Mouse (Mus musculus) heart, embryonic 16.5 days (tissue): ENCODE measurements around the gene Smco1. TPM values are rescaled to one million over a fixed set of nuclear protein-coding genes. Genes with fewer than 3 reads are reported as not detected.

ENCODE experiments used
- microRNA counts: library from miRNA; unstranded; fragments of <30 nt; microRNA quantifications from one replicate; lab custom pipeline; 2016
- microRNA-seq: library from miRNA; unstranded; fragments of <30 nt; microRNA quantifications from one replicate; pipeline ENCODE4, GENCODE M21; 2017
- polyA plus RNA-seq: library from polyadenylated mRNA; unstranded; fragments of >200 nt; fragmentation: Nextera tagmentation; extraction: Ambion mirVana; gene quantifications from 2 replicates; pipeline ENCODE4 v1.2.1, GENCODE M21; 2015

Gene Smco1
- polyA plus RNA-seq, 1 experiment from 2014 or later, result 0.16 TPM

MicroRNAs within 50 kb of the gene (microRNA counts, 519-probe panel; counts per million panel counts)
- microRNA mmu-miR-1946a (lab: Ali Mortazavi, UCI), result 2,239 counts per million, percentile 39 among the panel's probes with 10 or more counts

Small RNAs within 50 kb of the gene (microRNA-seq; reads per million reads assigned to microRNA genes)
- not detected for gene Mir1946a

Other genes with a start within 250 kb of the Smco1 start
- 23.9 and 26.5 TPM in 2 replicates for gene Pak2, start 192.1 kb upstream of the Smco1 start, polyA plus RNA-seq
- gene Pigx, start 171.7 kb upstream of the Smco1 start, polyA plus RNA-seq, result 63.6 and 73.0 TPM in 2 replicates
- 21.7 and 26.3 TPM in 2 replicates for gene Cep19, start 171.7 kb upstream of the Smco1 start, polyA plus RNA-seq
- 18.1 and 20.5 TPM in 2 replicates for gene Nrros, start 105.9 kb upstream of the Smco1 start, polyA plus RNA-seq
- 0.47 and 1.1 TPM in 2 replicates for gene Bex6, start 91.6 kb upstream of the Smco1 start, polyA plus RNA-seq
- 3.7 and 5.1 TPM in 2 replicates for gene Fbxo45, start 24.3 kb upstream of the Smco1 start, polyA plus RNA-seq
- gene Wdr53, start 24.2 kb upstream of the Smco1 start, polyA plus RNA-seq, result 11.6 and 11.9 TPM in 2 replicates
- gene Rnf168, start 6.0 kb downstream of the Smco1 start, polyA plus RNA-seq, result 17.3 and 19.3 TPM in 2 replicates
- gene Ubxn7, start 60.8 kb downstream of the Smco1 start, polyA plus RNA-seq, result 17.8 and 18.1 TPM in 2 replicates
- gene Tm4sf19, start 129.0 kb downstream of the Smco1 start, polyA plus RNA-seq, result not detected in 2 replicates
- 21.3 and 22.8 TPM in 2 replicates for gene Tctex1d2, start 148.2 kb downstream of the Smco1 start, polyA plus RNA-seq
- 38.8 and 42.3 TPM in 2 replicates for gene Pcyt1a, start 159.5 kb downstream of the Smco1 start, polyA plus RNA-seq
- gene Slc51a, start 216.4 kb downstream of the Smco1 start, polyA plus RNA-seq, result 0.59 and 2.4 TPM in 2 replicates
- gene Zdhhc19, start 224.8 kb downstream of the Smco1 start, polyA plus RNA-seq, result not detected in 2 replicates